In genomic region chr16:44496971-44497464, GRCm38 (mm10) we compare ENCODE assay signal across 20 mouse cellular contexts.
A peak's percentile ranks its signal among the peaks of the same experiment; 100 is the strongest.
DNase-seq lines count a peak whose midpoint lies in the region; ATAC-seq and TF ChIP-seq lines count a peak whose summit lies in the region.
"Had no signal": no experiment of that assay in that cellular context is flagged by ENCODE, and none has a peak within 500 bp of the region (broad histone marks: within the 10 kb centered on the region; RNA-seq: fewer than 3 reads in every experiment).

No protein-coding gene starts in this region.

- no peak for DNase-seq in embryonic facial prominence, embryonic 10.5 days (ENCODE audit: low spot score)
- no peak for DNase-seq in kidney, postnatal 0 days (ENCODE audit: low spot score)
- DNase-seq in kidney, postnatal 36 days = no peak
- no peak for DNase-seq in liver
- no peak for DNase-seq in kidney, postnatal 4 days
- DNase-seq: adrenal gland, postnatal 36 days; cerebellum, adult 9-10 months; embryo, embryonic 11 days; heart, postnatal 4 days; lung, adult 2 months; lung, postnatal 36 days had no signal

- no peak for ATAC-seq in embryonic facial prominence, embryonic 13.5 days (ENCODE audit: insufficient number of reproducible peaks, insufficient read depth, low FRiP score, low TSS enrichment, low read depth)
- ATAC-seq in kidney, postnatal 0 days (replicated peaks; ENCODE audit: low FRiP score, low read depth) = no peak
- no peak for ATAC-seq in embryonic facial prominence, embryonic 15.5 days (ENCODE audit: insufficient number of reproducible peaks, low FRiP score, low TSS enrichment, low read depth)
- ATAC-seq in megakaryocyte progenitor cell, adult 5-6 weeks (replicated peaks; ENCODE audit: poor library complexity) = peak; percentile 35; the same call in 1 of the 2 replicates
- ATAC-seq: intestine, embryonic 15.5 days; Patski had no signal

- H3K27ac ChIP-seq in embryonic facial prominence, embryonic 13.5 days = peak overlapping the region; percentile 60; the same call in 1 of the 2 replicates
- no peak overlapping the region for H3K27ac ChIP-seq in embryonic facial prominence, embryonic 10.5 days (replicated peaks)
- 0 out of 2 replicates have a peak overlapping the region, but pooled peaks have one; percentile 13 for H3K27ac ChIP-seq in kidney, postnatal 0 days
- peak overlapping the region; percentile 83 for H3K27ac ChIP-seq in embryonic facial prominence, embryonic 15.5 days (replicated peaks)
- H3K27ac ChIP-seq: intestine, embryonic 15.5 days; kidney, embryonic 15.5 days; midbrain, embryonic 12.5 days had no signal

- H3K27me3 ChIP-seq in embryonic facial prominence, embryonic 13.5 days = no peaks in the 10 kb centered on the region
- no peaks in the 10 kb centered on the region for H3K27me3 ChIP-seq in embryonic facial prominence, embryonic 10.5 days (replicated peaks; ENCODE audit: low read depth, poor library complexity, severe bottlenecking)
- H3K27me3 ChIP-seq in kidney, postnatal 0 days (ENCODE audit: insufficient read depth, low read length) = no peaks in the 10 kb centered on the region
- H3K27me3 ChIP-seq in embryonic facial prominence, embryonic 15.5 days = no peaks in the 10 kb centered on the region
- H3K27me3 ChIP-seq: intestine, embryonic 15.5 days; kidney, embryonic 15.5 days; midbrain, embryonic 12.5 days; Patski had no signal

- H3K4me1 ChIP-seq in embryonic facial prominence, embryonic 13.5 days = peaks cover 35% of the 10 kb centered on the region
- peaks cover 32% of the 10 kb centered on the region for H3K4me1 ChIP-seq in embryonic facial prominence, embryonic 10.5 days
- peaks cover 8% of the 10 kb centered on the region for H3K4me1 ChIP-seq in kidney, postnatal 0 days (replicated peaks; ENCODE audit: insufficient read depth, low read length)
- H3K4me1 ChIP-seq in embryonic facial prominence, embryonic 15.5 days = peaks cover 29% of the 10 kb centered on the region
- H3K4me1 ChIP-seq: intestine, embryonic 15.5 days had no signal

- H3K9ac ChIP-seq in embryonic facial prominence, embryonic 13.5 days = no peak overlapping the region
- no peak overlapping the region for H3K9ac ChIP-seq in kidney, postnatal 0 days (ENCODE audit: low read depth, low read length)
- H3K9ac ChIP-seq in embryonic facial prominence, embryonic 15.5 days = no peak overlapping the region
- H3K9ac ChIP-seq: intestine, embryonic 15.5 days; kidney, embryonic 15.5 days; midbrain, embryonic 12.5 days had no signal

- WGBS in embryonic facial prominence, embryonic 13.5 days = 81% methylated on average over 15 of the region's 15 CpGs
- 87% methylated on average over 15 of the region's 15 CpGs for WGBS in embryonic facial prominence, embryonic 10.5 days
- 39% methylated on average over 15 of the region's 15 CpGs for WGBS in kidney, postnatal 0 days
- 67% methylated on average over 15 of the region's 15 CpGs for WGBS in embryonic facial prominence, embryonic 15.5 days

- no peak for TF ChIP-seq CTCF in kidney, postnatal 0 days (IDR thresholded peaks at IDR 0.05; ENCODE audit: low read depth)

- H3K9me3 ChIP-seq in embryonic facial prominence, embryonic 13.5 days = no peaks in the 10 kb centered on the region
- 0 out of 2 replicates have a peak, but pooled peaks cover 3% of the 10 kb centered on the region for H3K9me3 ChIP-seq in embryonic facial prominence, embryonic 10.5 days
- H3K9me3 ChIP-seq in kidney, postnatal 0 days (replicated peaks; ENCODE audit: low read length) = no peaks in the 10 kb centered on the region
- H3K9me3 ChIP-seq in embryonic facial prominence, embryonic 15.5 days (replicated peaks) = no peaks in the 10 kb centered on the region
- H3K9me3 ChIP-seq: intestine, embryonic 15.5 days; kidney, embryonic 15.5 days; midbrain, embryonic 12.5 days had no signal

- H3K36me3 ChIP-seq in embryonic facial prominence, embryonic 13.5 days = peaks cover 91% of the 10 kb centered on the region
- peaks cover 94% of the 10 kb centered on the region for H3K36me3 ChIP-seq in embryonic facial prominence, embryonic 10.5 days (replicated peaks)
- peaks cover 58% of the 10 kb centered on the region for H3K36me3 ChIP-seq in kidney, postnatal 0 days (ENCODE audit: insufficient read depth, low read length)
- H3K36me3 ChIP-seq in embryonic facial prominence, embryonic 15.5 days = peaks cover 95% of the 10 kb centered on the region

- no peak overlapping the region for H3K4me3 ChIP-seq in embryonic facial prominence, embryonic 13.5 days
- H3K4me3 ChIP-seq in embryonic facial prominence, embryonic 10.5 days = no peak overlapping the region
- H3K4me3 ChIP-seq in kidney, postnatal 0 days (replicated peaks; ENCODE audit: low read depth, low read length) = no peak overlapping the region
- H3K4me3 ChIP-seq in embryonic facial prominence, embryonic 15.5 days (replicated peaks) = no peak overlapping the region
- H3K4me3 ChIP-seq: intestine, embryonic 15.5 days; kidney, embryonic 15.5 days; midbrain, embryonic 12.5 days; myocyte had no signal

- H3K4me2 ChIP-seq in embryonic facial prominence, embryonic 13.5 days = no peak overlapping the region
- H3K4me2 ChIP-seq in kidney, postnatal 0 days (ENCODE audit: low read length) = no peak overlapping the region
- H3K4me2 ChIP-seq in embryonic facial prominence, embryonic 15.5 days (replicated peaks) = no peak overlapping the region
- H3K4me2 ChIP-seq: intestine, embryonic 15.5 days; kidney, embryonic 15.5 days; liver, embryonic 11.5 days; midbrain, embryonic 12.5 days had no signal
